Mouse (Mus musculus): ENCODE measurements at regions not wholly inside any gene's neighbourhood (a gene's known extent, or its start where the extent isn't known, plus 50 kb on each side); places are given as distances from the start of the nearest gene placed in this dataset.

DNA sequence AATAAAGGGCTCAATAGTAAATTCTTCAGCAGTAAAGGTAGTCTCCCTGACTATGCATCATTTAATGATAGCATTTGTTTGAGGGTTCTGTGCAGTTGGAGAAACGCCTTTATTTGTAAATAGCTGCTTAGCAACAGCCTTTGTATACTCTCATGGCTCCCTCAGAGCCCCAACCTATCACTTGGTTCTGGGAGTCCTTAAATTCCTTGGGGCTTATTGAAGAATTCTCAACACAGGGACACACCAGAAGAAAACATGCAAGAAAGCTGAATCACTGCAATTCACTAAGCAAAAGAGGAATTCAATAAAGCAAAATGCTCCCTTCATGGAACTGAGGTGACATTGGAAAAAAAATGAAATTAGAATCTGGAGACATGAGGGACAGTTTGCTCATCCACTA, 135.8 kb downstream of the Mreg start:
- Histone ChIP-seq H3K9ac (no peak overlapping the region), H3K4me2 (no peak overlapping the region), H3K4me3 (no peak overlapping the region), H3K27ac (no peak overlapping the region), H3K36me3 (ENCODE audit: poor library complexity, severe bottlenecking) (no peaks in the 10 kb centered on the region), H3K27me3 (no peaks in the 10 kb centered on the region), H3K4me1 (no peaks in the 10 kb centered on the region), H3K9me3 (replicated peaks) (no peaks in the 10 kb centered on the region)
- ATAC-seq: no peak
- WGBS: 39% methylated on average over 1 of the region's 1 CpGs

DNA sequence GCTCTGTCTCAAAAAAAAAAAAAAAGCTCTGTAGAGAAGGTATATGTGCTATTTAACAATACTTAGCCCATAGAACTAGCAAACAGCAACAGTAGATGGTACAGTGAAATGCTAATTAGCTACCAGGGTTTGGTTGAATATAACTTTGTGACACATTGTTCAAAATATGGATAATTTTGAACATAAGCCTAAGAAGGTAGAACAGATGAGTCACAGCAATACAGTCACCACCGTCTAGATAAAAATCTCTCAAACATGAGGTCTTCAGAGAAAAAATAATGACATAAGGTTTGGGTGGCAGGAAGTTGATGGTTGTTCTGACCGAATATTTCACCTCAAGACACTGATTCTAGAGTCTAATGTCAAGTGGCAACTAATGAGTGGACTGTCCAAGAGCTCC, 136.6 kb downstream of the Mreg start:
- Histone ChIP-seq H3K4me2 (no peak overlapping the region), H3K9me3 (replicated peaks) (no peaks in the 10 kb centered on the region), H3K27me3 (no peaks in the 10 kb centered on the region), H3K27ac (no peak overlapping the region), H3K4me1 (no peaks in the 10 kb centered on the region), H3K36me3 (ENCODE audit: poor library complexity, severe bottlenecking) (no peaks in the 10 kb centered on the region), H3K9ac (no peak overlapping the region), H3K4me3 (no peak overlapping the region)
- WGBS: 78% methylated on average over 2 of the region's 2 CpGs
- ATAC-seq: no peak

DNA sequence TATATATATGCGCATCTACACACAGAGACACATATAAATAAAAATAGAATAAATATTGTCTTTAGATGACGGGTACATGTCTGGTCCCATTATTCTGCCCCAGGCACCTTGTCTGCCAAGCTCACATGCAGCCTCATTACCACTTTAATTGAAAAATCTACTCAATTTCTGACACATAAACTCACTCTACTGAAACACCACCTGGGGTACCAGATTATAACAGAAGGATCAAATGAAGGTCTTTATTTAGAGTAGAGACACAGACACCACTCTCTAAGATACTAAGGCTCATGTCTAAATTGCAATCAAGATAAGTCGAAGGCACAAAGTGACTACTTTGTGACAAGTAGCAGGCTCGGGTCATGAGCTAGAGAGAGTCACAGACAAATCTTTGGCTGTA, 138.9 kb downstream of the Mreg start:
- H3K27ac ChIP-seq: no peak overlapping the region
- no peaks in the 10 kb centered on the region for H3K9me3 ChIP-seq (replicated peaks)
- no peak overlapping the region for H3K4me3 ChIP-seq
- 75% methylated on average over 4 of the region's 4 CpGs for WGBS
- no peak overlapping the region for H3K4me2 ChIP-seq
- H3K9ac ChIP-seq: no peak overlapping the region
- peaks cover 6% of the 10 kb centered on the region; the same call in 1 of the 2 replicates for H3K4me1 ChIP-seq
- no peaks in the 10 kb centered on the region for H3K27me3 ChIP-seq
- no peaks in the 10 kb centered on the region for H3K36me3 ChIP-seq (ENCODE audit: poor library complexity, severe bottlenecking)
- ATAC-seq: no peak

DNA sequence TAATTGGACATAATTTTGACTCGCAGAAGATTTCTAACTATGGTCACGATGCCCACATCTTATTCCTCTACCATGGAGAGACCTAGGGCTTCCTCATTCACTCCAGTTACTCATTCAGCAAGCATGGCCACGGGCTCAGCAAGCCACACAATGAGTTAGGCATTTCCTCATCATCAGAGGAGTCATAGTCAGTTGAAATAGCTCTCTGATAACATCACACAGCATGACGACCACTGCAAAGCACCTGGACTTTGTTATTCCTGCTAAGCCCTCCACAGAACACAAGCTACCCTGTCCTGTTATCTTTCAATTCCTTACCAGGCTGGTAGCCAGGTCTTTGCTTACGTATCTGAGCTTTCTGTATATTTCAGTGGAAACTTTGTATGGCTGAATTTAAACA, 141.6 kb downstream of the Mreg start:
- no peak overlapping the region for H3K4me2 ChIP-seq
- no peak for ATAC-seq

DNA sequence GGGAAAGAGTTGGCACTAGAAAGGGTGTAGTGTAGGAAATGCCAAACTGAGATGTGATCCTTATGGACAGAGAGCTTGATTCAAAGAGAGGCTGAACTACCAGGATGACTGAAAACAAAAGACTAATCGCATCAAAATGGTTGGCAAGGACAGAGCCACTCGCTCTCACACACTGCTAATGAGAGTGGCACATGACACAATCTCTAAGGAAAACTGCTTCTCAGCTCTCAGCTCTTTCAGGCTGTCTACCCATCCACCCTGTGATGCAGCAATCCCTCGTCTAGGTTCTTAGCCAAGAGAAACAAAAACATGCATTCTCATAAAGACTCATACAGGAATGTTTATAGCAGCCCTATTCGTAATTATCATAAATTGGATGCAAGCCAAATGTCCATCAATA, 143.1 kb downstream of the Mreg start:
- 36% methylated on average over 4 of the region's 4 CpGs for WGBS
- ATAC-seq: peak; percentile 86
- no peak overlapping the region for H3K4me2 ChIP-seq
- no peaks in the 10 kb centered on the region for H3K27me3 ChIP-seq
- no peak overlapping the region for H3K4me3 ChIP-seq
- H3K36me3 ChIP-seq (ENCODE audit: poor library complexity, severe bottlenecking): no peaks in the 10 kb centered on the region
- H3K4me1 ChIP-seq: peaks cover 18% of the 10 kb centered on the region
- no peak overlapping the region for H3K9ac ChIP-seq
- H3K27ac ChIP-seq: no peak overlapping the region
- no peaks in the 10 kb centered on the region for H3K9me3 ChIP-seq (replicated peaks)

More for the DNA sequence above, 141.6 kb downstream of the Mreg start:
- 81% methylated on average over 5 of the region's 5 CpGs for WGBS
- H3K9me3 ChIP-seq (replicated peaks): no peaks in the 10 kb centered on the region
- no peaks in the 10 kb centered on the region for H3K36me3 ChIP-seq (ENCODE audit: poor library complexity, severe bottlenecking)
- H3K4me3 ChIP-seq: no peak overlapping the region
- H3K9ac ChIP-seq: no peak overlapping the region
- H3K4me1 ChIP-seq: peaks cover 10% of the 10 kb centered on the region
- H3K27ac ChIP-seq: no peak overlapping the region
- H3K27me3 ChIP-seq: no peaks in the 10 kb centered on the region

DNA sequence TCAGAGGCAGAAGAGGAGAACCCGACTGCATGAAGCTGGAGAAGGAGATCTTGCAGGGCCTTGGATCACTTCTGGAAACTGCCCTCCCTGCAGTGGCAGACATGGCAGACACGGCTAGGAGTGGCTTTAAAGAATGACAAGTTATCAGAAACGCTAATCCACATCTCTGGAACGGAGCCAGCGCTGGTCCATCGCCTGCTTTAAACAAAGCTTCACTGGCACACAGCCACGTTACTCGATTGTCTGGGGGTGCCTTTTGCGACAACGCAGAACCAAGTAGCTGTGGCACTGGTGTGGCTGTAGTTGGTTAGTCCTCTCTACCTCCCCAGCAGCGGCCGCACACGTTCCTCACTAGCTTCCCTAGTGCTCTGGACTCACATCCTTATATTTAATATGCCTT, 147.0 kb downstream of the Mreg start:
- Histone ChIP-seq H3K4me2 (peak overlapping the region; percentile 30), H3K27me3 (no peaks in the 10 kb centered on the region), H3K9ac (no peak overlapping the region), H3K4me3 (0 out of 2 replicates have a peak overlapping the region, but pooled peaks have one; percentile 1), H3K9me3 (replicated peaks) (no peaks in the 10 kb centered on the region), H3K4me1 (peaks cover 21% of the 10 kb centered on the region), H3K27ac (no peak overlapping the region), H3K36me3 (ENCODE audit: poor library complexity, severe bottlenecking) (no peaks in the 10 kb centered on the region)
- WGBS: 35% methylated on average over 13 of the region's 13 CpGs
- peak; percentile 44 for ATAC-seq

DNA sequence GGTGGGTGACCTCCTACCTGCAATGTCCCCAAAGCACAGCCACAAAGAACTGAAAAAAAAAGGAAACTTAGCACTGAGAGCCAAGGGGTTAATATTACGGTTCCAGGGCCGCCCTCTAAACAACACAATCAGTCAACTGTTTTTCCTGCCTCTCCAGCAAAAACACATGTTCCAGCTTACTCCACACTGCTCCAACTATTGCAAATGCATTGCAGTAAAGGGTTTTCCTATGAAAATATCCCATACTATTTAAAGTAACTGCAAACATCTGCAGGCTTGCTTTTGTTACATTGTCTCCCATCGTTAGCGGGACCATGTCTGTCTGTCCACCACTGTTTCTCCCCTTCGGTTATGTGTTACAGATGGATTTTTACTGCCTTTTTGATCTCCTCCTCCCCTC, 151.7 kb downstream of the Mreg start:
- ATAC-seq: no peak
- peaks cover 11% of the 10 kb centered on the region for H3K4me1 ChIP-seq
- 55% methylated on average over 5 of the region's 5 CpGs for WGBS

DNA sequence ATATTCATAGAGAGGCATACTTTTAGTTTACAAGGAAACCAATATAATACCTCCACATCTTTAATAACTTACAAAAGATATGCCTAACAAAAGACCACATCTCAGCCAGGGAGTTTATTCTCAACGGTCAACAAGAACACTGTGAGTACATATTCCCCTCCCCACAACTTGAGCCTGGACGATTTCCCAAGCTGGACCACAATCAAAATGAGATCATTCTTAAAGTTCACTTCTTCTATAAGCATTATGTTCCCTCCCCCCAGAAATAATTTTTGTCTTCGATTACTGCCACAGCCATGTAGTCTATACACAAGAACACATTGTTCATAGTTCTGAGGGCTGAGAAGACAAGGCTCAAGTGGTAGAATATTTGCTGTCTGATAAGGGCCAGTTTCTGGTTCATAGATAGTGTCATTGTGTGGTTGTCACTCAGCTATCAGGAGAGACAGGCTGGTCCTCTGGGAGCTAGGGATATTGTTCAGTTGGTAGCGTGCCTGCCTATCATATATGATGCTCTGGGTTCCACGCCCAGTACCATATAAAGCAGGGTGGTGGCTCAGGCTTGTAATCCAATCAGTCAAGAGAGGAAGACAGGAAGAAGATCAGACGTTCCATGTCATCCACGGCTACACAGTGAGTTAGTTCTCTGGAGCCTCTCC, 153.9 kb downstream of the Mreg start:
- no peak for ATAC-seq

More for the DNA sequence above, 151.7 kb downstream of the Mreg start:
- H3K27me3 ChIP-seq: no peaks in the 10 kb centered on the region
- no peaks in the 10 kb centered on the region for H3K36me3 ChIP-seq (ENCODE audit: poor library complexity, severe bottlenecking)
- H3K9me3 ChIP-seq (replicated peaks): no peaks in the 10 kb centered on the region
- H3K4me2 ChIP-seq: no peak overlapping the region
- H3K4me3 ChIP-seq: no peak overlapping the region
- no peak overlapping the region for H3K27ac ChIP-seq
- no peak overlapping the region for H3K9ac ChIP-seq

DNA sequence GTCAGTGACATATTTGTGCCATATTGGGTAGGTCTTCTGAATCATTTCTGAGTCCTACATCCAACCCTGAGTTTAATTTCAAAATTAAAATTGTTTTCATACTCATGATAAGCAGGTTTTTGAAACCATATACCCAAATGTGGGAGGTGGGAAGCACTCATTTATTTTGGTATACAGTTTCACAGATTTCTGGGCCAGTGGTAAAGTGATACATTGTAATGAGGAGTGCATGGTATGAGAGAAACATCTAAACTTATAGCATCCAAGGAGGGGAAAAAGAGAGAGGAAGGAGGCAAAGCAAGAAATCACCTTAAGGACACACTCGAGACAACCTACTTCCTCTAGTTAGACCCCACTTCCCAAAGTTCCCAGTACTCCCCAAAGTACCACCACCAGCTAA, 157.6 kb downstream of the Mreg start:
- Histone ChIP-seq H3K9me3 (replicated peaks) (no peaks in the 10 kb centered on the region), H3K4me1 (no peaks in the 10 kb centered on the region), H3K27me3 (no peaks in the 10 kb centered on the region), H3K27ac (no peak overlapping the region), H3K4me2 (no peak overlapping the region), H3K36me3 (ENCODE audit: poor library complexity, severe bottlenecking) (no peaks in the 10 kb centered on the region), H3K9ac (no peak overlapping the region), H3K4me3 (no peak overlapping the region)
- ATAC-seq: no peak
- 89% methylated on average over 1 of the region's 1 CpGs for WGBS

More for the DNA sequence above, 153.9 kb downstream of the Mreg start:
- Histone ChIP-seq H3K36me3 (ENCODE audit: poor library complexity, severe bottlenecking) (no peaks in the 10 kb centered on the region), H3K4me2 (no peak overlapping the region), H3K27me3 (no peaks in the 10 kb centered on the region), H3K4me3 (no peak overlapping the region), H3K4me1 (peaks cover 3% of the 10 kb centered on the region; the same call in 1 of the 2 replicates), H3K27ac (no peak overlapping the region), H3K9me3 (replicated peaks) (no peaks in the 10 kb centered on the region), H3K9ac (no peak overlapping the region)
- WGBS: 79% methylated on average over 7 of the region's 7 CpGs

DNA sequence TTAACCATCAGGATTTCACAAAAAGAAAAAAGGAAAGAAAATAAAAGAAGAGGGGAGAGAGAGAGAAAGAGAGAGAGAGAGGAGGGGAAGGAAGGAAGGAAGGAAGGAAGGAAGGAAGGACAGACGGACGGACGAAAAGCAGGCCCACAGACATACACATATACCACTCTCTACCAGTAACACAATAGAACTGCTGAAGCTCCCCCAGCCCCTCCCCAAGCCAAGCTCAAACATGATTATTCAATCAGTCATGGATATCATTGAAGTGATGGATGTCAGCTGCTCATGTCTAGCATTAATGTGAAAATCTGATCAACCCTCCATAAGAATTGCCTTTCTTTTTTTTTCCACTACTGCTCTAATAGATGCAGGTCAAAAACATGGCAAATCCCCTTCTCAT, 161.2 kb downstream of the Mreg start:
- no peaks in the 10 kb centered on the region for H3K9me3 ChIP-seq (replicated peaks)
- no peaks in the 10 kb centered on the region for H3K4me1 ChIP-seq
- H3K4me3 ChIP-seq: no peak overlapping the region
- H3K27me3 ChIP-seq: no peaks in the 10 kb centered on the region
- no peak for ATAC-seq
- no peaks in the 10 kb centered on the region for H3K36me3 ChIP-seq (ENCODE audit: poor library complexity, severe bottlenecking)
- no peak overlapping the region for H3K27ac ChIP-seq
- no peak overlapping the region for H3K9ac ChIP-seq
- 92% methylated on average over 3 of the region's 3 CpGs for WGBS
- H3K4me2 ChIP-seq: no peak overlapping the region

DNA sequence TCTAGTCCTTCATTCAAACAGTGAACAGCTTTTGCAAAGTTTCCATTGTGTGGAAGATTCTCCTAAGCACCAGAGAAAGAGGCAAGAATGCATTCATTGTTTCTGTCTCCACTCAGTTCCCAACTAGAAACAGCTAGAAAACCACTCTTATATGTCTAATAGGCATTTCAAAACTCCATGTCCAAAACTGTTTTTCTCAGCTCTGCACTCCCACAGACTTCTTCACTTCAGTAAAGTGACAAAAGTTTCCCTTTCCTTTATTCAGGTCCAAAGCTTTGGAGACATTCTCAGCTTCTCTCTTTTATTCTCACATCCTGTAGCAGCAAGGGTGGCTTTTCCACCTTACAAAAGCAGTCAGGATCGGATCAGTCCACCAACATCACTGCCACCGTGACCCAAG, 166.0 kb downstream of the Mreg start:
- no peaks in the 10 kb centered on the region for H3K4me1 ChIP-seq
- no peaks in the 10 kb centered on the region for H3K9me3 ChIP-seq (replicated peaks)
- H3K27me3 ChIP-seq: no peaks in the 10 kb centered on the region
- H3K9ac ChIP-seq: no peak overlapping the region
- H3K36me3 ChIP-seq (ENCODE audit: poor library complexity, severe bottlenecking): no peaks in the 10 kb centered on the region
- no peak for ATAC-seq
- H3K27ac ChIP-seq: no peak overlapping the region
- no peak overlapping the region for H3K4me3 ChIP-seq
- no peak overlapping the region for H3K4me2 ChIP-seq
- WGBS: 65% methylated on average over 2 of the region's 2 CpGs

DNA sequence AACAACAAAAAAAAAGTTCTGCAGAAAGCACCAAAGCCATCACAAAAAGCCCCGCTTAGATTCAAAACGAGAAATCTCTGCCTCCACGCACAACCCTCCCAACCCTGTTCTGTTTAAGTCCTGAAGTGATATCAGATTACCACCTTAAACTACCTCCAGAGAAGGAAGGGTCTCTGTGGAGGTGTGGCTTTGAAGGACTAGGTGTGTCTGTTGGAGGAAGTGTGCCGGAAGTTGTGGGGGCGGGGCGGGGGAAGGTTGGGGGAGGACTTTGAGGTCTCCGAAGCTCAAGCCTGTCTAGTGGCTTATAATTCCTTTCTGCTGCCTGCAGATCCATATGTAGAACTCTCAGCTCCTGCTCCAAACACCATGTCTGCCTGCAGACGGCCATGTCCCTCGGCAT, 173.6 kb downstream of the Mreg start:
- Histone ChIP-seq H3K27ac (no peak overlapping the region), H3K9me3 (replicated peaks) (no peaks in the 10 kb centered on the region), H3K4me1 (peaks cover 6% of the 10 kb centered on the region; the same call in 1 of the 2 replicates), H3K4me3 (no peak overlapping the region), H3K4me2 (peak overlapping the region; percentile 27), H3K36me3 (ENCODE audit: poor library complexity, severe bottlenecking) (no peaks in the 10 kb centered on the region), H3K27me3 (no peaks in the 10 kb centered on the region), H3K9ac (no peak overlapping the region)
- ATAC-seq: no peak
- 48% methylated on average over 9 of the region's 9 CpGs for WGBS

DNA sequence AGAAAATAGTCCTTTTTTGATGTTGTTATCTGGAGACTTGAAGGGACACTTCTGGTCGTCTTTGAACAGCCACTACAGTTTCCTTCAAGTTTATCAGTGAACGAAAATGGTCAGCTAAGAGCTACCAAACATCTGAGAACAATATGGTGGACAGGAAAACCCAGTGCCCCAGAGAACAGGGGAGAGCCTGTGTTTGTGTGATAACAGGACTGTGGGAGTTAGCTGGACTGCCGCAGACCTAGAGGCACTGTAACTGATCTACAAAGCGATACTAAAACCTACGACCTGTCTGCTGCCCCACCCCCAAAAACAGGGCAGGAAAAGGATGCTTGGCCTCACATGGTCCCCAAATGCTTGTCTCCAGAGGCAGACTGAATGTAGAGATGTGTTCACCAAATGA, 175.5 kb downstream of the Mreg start:
- Histone ChIP-seq H3K9me3 (replicated peaks) (no peaks in the 10 kb centered on the region), H3K9ac (no peak overlapping the region), H3K4me2 (no peak overlapping the region), H3K4me3 (no peak overlapping the region), H3K36me3 (ENCODE audit: poor library complexity, severe bottlenecking) (no peaks in the 10 kb centered on the region), H3K27me3 (no peaks in the 10 kb centered on the region), H3K4me1 (peaks cover 6% of the 10 kb centered on the region; the same call in 1 of the 2 replicates), H3K27ac (no peak overlapping the region)
- WGBS: 81% methylated on average over 5 of the region's 5 CpGs
- no peak for ATAC-seq
